Mouse (Mus musculus) midbrain, embryonic 12.5 days (tissue): Measurements from ENCODE around the gene Zbtb38. TPM values are rescaled to one million over a fixed set of nuclear protein-coding genes. Genes with fewer than 3 reads are reported as not detected.

ENCODE experiments used
- ATAC-seq: fragments of 200-750 bp; cut with Nextera tagmentation; 2 replicates; pipeline ENCODE4 v1.8.0; 2017; ENCODE audit warnings: low read depth, moderate TSS enrichment, moderate library complexity; ENCODE audit not compliant: low FRiP score
- H3K27ac ChIP-seq: fragments of 300-500 bp; sonication (generic); replicated peaks from 2 replicates; pipeline ENCODE4 v1.5.1; 2016; ENCODE audit warnings: mild to moderate bottlenecking
- H3K27me3 ChIP-seq: fragments of 300-500 bp; sonication (generic); 2 replicates; pipeline ENCODE4 v1.6.1; 2016; ENCODE audit warnings: mild to moderate bottlenecking
- H3K36me3 ChIP-seq: fragments of 300-500 bp; sonication (generic); 2 replicates; pipeline ENCODE4 v1.6.1; 2016
- H3K4me1 ChIP-seq: fragments of 300-500 bp; sonication (generic); 2 replicates; pipeline ENCODE4 v1.6.1; 2016
- H3K4me2 ChIP-seq: fragments of 300-500 bp; sonication (generic); replicated peaks from 2 replicates; pipeline ENCODE4 v1.6.1; 2016; ENCODE audit warnings: mild to moderate bottlenecking, moderate library complexity
- H3K4me3 ChIP-seq: fragments of 300-500 bp; sonication (generic); 2 replicates; pipeline ENCODE4 v1.5.1; 2016; ENCODE audit warnings: mild to moderate bottlenecking
- H3K9ac ChIP-seq: fragments of 300-500 bp; sonication (generic); replicated peaks from 2 replicates; pipeline ENCODE4 v1.6.1; 2016; ENCODE audit warnings: mild to moderate bottlenecking, moderate library complexity
- H3K9me3 ChIP-seq: fragments of 300-500 bp; sonication (generic); 2 replicates; pipeline ENCODE4 v1.6.1; 2016; ENCODE audit warnings: mild to moderate bottlenecking
- WGBS: fragments of 180-500 bp; shearing (Covaris S2); methylation state at CpG from one replicate; pipeline ENCODE4 v1.1.7; 2016; 5-methylcytosine and 5-hydroxymethylcytosine counted together
- polyA plus RNA-seq: library from polyadenylated mRNA; unstranded; fragments of >200 nt; fragmentation: Nextera tagmentation; extraction: Ambion mirVana; gene quantifications from 2 replicates; pipeline ENCODE4 v1.2.1, GENCODE M21; 2016

Gene Zbtb38
- polyA plus RNA-seq, 1 experiment from 2014 or later = 17.7 TPM

GRCm38 (mm10) chr9:96638508-96638907, 114.1 kb downstream of the Zbtb38 start:
- no peak overlapping the region for H3K9ac ChIP-seq
- no peak overlapping the region for H3K27ac ChIP-seq
- WGBS = 92% methylated on average over 7 of the region's 7 CpGs
- H3K4me3 ChIP-seq = no peak overlapping the region
- no peak for ATAC-seq
- no peaks in the 10 kb centered on the region for H3K9me3 ChIP-seq
- no peaks in the 10 kb centered on the region for H3K36me3 ChIP-seq
- peaks cover 13% of the 10 kb centered on the region for H3K27me3 ChIP-seq
- H3K4me2 ChIP-seq = no peak overlapping the region
- no peaks in the 10 kb centered on the region; the same call in 1 of the 2 replicates for H3K4me1 ChIP-seq

- 72% methylated on average over 7 of the region's 7 CpGs for WGBS
- Histone ChIP-seq H3K4me3 (no peak overlapping the region), H3K4me2 (no peak overlapping the region), H3K27ac (no peak overlapping the region), H3K9me3 (no peaks in the 10 kb centered on the region), H3K27me3 (peaks cover 25% of the 10 kb centered on the region), H3K36me3 (no peaks in the 10 kb centered on the region), H3K4me1 (peaks cover under 1% of the 10 kb centered on the region; the same call in 1 of the 2 replicates), H3K9ac (no peak overlapping the region)
- ATAC-seq = no peak
These were observed 115.5 kb downstream of the Zbtb38 start for GRCm38 (mm10) chr9:96637157-96637548.

DNA sequence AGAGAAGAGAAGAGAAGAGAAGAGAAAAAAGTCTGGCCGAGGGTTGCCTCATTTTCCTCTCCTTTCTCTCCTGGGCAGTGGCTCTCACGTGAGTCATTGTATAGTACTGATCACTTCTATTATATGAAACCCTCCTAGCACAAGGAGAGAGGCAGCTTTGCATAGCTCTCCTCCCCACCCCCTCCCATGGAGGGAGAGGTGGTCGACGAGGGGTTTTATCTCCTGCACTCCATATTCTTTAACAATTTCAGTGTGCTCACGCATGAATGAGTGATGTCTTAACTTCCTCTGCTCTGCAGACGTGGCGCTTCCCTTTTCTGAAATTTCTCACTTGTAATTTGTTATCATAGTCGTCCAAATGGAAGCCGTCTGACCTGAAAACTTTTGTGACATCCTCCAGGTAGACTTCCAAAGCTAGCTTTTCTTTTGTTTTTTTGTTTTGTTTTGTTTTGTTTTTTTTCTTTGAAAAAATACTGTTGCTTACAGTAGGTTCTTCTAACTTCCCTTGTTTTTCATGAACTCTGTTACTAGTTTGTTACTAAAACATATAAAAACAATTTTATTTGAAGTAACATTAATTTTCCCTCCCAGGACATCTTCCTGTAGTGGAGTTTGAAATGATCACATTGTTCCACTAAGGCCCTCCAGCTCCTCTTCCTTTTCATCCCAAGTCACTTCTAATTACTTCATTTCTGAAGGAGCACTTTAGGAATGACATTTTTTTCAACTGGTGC, 116.0 kb downstream of the Zbtb38 start:
- no peak for ATAC-seq
- Histone ChIP-seq H3K9ac (no peak overlapping the region), H3K36me3 (no peaks in the 10 kb centered on the region), H3K4me2 (no peak overlapping the region), H3K4me1 (peaks cover 5% of the 10 kb centered on the region; the same call in 1 of the 2 replicates), H3K27ac (no peak overlapping the region), H3K9me3 (no peaks in the 10 kb centered on the region), H3K4me3 (no peak overlapping the region), H3K27me3 (peaks cover 31% of the 10 kb centered on the region)
- WGBS = 53% methylated on average over 9 of the region's 9 CpGs

DNA sequence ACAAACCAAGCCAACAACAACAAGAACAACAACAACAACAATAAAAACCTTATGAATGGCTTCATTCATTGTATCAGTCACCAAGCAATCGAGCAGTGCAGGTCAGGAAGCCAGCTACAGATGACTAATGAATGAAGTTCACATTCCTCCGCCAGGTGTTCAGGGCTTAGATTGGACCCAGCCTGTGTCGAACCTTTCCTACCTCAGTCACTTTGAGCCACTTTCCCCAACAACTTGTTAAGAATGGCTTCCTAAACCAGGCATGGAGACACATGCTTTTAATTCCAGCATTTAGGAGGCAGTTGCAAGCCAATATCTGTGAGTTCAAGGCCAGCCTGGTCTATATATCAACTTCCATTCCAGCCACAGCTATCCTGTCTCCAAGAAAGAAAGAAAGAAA, 116.7 kb downstream of the Zbtb38 start:
- Histone ChIP-seq H3K4me1 (peaks cover 5% of the 10 kb centered on the region; the same call in 1 of the 2 replicates), H3K4me3 (no peak overlapping the region), H3K9ac (no peak overlapping the region), H3K4me2 (no peak overlapping the region), H3K36me3 (no peaks in the 10 kb centered on the region), H3K27me3 (peaks cover 31% of the 10 kb centered on the region), H3K27ac (no peak overlapping the region), H3K9me3 (no peaks in the 10 kb centered on the region)
- ATAC-seq = no peak
- WGBS = 87% methylated on average over 3 of the region's 3 CpGs

- Histone ChIP-seq H3K27ac (no peak overlapping the region), H3K36me3 (no peaks in the 10 kb centered on the region), H3K4me1 (peaks cover 5% of the 10 kb centered on the region; the same call in 1 of the 2 replicates), H3K9ac (no peak overlapping the region), H3K27me3 (peaks cover 28% of the 10 kb centered on the region), H3K4me2 (no peak overlapping the region), H3K9me3 (no peaks in the 10 kb centered on the region), H3K4me3 (no peak overlapping the region)
- 81% methylated on average over 6 of the region's 6 CpGs for WGBS
- ATAC-seq = no peak
These were observed 117.5 kb downstream of the Zbtb38 start for GRCm38 (mm10) chr9:96635176-96635575.

DNA sequence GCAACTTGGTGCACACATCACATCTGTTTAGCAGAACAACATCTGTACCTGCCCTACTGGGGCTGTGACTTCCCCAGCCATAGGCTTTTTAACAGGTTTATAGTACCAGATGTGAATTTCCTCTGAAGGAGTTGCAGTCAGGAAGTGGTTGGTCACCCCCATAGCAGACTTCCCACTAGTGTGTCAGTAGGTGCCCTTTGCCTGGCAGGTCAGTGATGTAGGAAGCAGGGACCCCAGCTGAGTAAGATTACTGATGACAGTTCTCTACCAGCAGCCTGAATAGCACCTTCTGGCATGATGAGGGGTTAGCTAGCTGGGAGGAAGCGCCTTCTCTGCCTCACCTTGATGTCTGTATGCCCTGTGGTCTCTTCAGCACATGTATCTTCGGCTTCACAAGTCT, 118.9 kb downstream of the Zbtb38 start:
- Histone ChIP-seq H3K36me3 (no peaks in the 10 kb centered on the region), H3K27ac (no peak overlapping the region), H3K9ac (no peak overlapping the region), H3K4me2 (no peak overlapping the region), H3K9me3 (no peaks in the 10 kb centered on the region), H3K4me1 (peaks cover 5% of the 10 kb centered on the region; the same call in 1 of the 2 replicates), H3K4me3 (no peak overlapping the region), H3K27me3 (peaks cover 28% of the 10 kb centered on the region)
- ATAC-seq = no peak
- 91% methylated on average over 2 of the region's 2 CpGs for WGBS

Other genes with a start within 250 kb of the Zbtb38 start
- not detected in 2 replicates for gene Gm28729, start 227.6 kb downstream of the Zbtb38 start, polyA plus RNA-seq
- gene Rasa2, start 121.2 kb downstream of the Zbtb38 start, polyA plus RNA-seq = 14.9 and 16.4 TPM in 2 replicates
- 57.0 and 61.9 TPM in 2 replicates for gene Pxylp1, start 139.8 kb upstream of the Zbtb38 start, polyA plus RNA-seq